Mouse (Mus musculus): Measurements from ENCODE around the gene Serping1. TPM values are rescaled to one million over a fixed set of nuclear protein-coding genes. Genes with fewer than 3 reads are reported as not detected.
"Not testable (repeated sequence)": the region's sequence is repeated elsewhere in the genome, so short reads cannot be mapped to it uniquely, and the experiment has no call there.

Serping1 gene
- polyA plus RNA-seq, 1 experiment from 2014 or later: 49.4 TPM

DNA sequence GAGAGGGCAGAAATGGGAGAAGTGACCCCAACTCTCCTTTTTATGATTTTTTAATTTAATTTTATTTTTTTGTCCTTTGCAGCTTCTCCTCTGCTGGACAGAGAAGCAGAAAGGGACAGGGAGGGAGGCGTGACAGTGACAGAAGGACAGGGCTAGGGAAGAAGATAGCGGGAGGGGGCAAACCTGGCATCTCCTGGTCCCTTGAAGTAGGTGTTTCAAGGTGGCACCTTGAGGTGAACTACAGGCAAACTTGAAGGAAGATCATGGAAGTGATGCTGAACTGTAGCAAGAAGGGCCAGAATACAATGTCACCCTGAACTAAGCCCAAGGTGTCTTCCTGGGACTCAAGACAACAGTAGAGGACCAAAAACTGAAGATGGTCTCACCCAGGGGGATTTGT is 40.3 kb downstream of the Serping1 start:
- H3K4me3 ChIP-seq (ENCODE audit: low read depth, low read length): peak overlapping the region; percentile 27; the same call in 1 of the 2 replicates
- 0 out of 2 replicates have a peak, but pooled peaks cover 5% of the 10 kb centered on the region for H3K4me1 ChIP-seq (replicated peaks; ENCODE audit: control insufficient read depth, insufficient read depth, low read length)
- TF ChIP-seq CTCF (IDR thresholded peaks at IDR 0.05; ENCODE audit: low read depth): no peak
- H3K27ac ChIP-seq (ENCODE audit: low read depth, low read length): no peak overlapping the region
- H3K27me3 ChIP-seq (replicated peaks; ENCODE audit: control insufficient read depth, insufficient read depth, low read length): peaks cover 24% of the 10 kb centered on the region
- ATAC-seq: no peak
- no peaks in the 10 kb centered on the region for H3K9me3 ChIP-seq (ENCODE audit: control insufficient read depth)
- H3K36me3 ChIP-seq (ENCODE audit: control insufficient read depth, insufficient read depth): no peaks in the 10 kb centered on the region
- WGBS: 2% methylated on average over 2 of the region's 2 CpGs
- H3K9ac ChIP-seq (ENCODE audit: low read depth, low read length): no peak overlapping the region
- H3K4me2 ChIP-seq (replicated peaks; ENCODE audit: low read depth): peak overlapping the region; percentile 56

- Histone ChIP-seq H3K9ac (ENCODE audit: low read depth, low read length) (no peak overlapping the region), H3K27me3 (replicated peaks; ENCODE audit: control insufficient read depth, insufficient read depth, low read length) (peaks cover 24% of the 10 kb centered on the region), H3K4me2 (replicated peaks; ENCODE audit: low read depth) (peak overlapping the region; percentile 56), H3K4me3 (ENCODE audit: low read depth, low read length) (peak overlapping the region; percentile 27), H3K36me3 (ENCODE audit: control insufficient read depth, insufficient read depth) (no peaks in the 10 kb centered on the region), H3K27ac (ENCODE audit: low read depth, low read length) (no peak overlapping the region), H3K4me1 (replicated peaks; ENCODE audit: control insufficient read depth, insufficient read depth, low read length) (0 out of 2 replicates have a peak, but pooled peaks cover 5% of the 10 kb centered on the region), H3K9me3 (ENCODE audit: control insufficient read depth) (no peaks in the 10 kb centered on the region)
- no peak for ATAC-seq
- TF ChIP-seq CTCF (IDR thresholded peaks at IDR 0.05; ENCODE audit: low read depth): no peak
- 1% methylated on average over 11 of the region's 11 CpGs for WGBS
Measured at GRCm38 (mm10) chr2:84734351-84734864, 40.8 kb downstream of the Serping1 start.

DNA sequence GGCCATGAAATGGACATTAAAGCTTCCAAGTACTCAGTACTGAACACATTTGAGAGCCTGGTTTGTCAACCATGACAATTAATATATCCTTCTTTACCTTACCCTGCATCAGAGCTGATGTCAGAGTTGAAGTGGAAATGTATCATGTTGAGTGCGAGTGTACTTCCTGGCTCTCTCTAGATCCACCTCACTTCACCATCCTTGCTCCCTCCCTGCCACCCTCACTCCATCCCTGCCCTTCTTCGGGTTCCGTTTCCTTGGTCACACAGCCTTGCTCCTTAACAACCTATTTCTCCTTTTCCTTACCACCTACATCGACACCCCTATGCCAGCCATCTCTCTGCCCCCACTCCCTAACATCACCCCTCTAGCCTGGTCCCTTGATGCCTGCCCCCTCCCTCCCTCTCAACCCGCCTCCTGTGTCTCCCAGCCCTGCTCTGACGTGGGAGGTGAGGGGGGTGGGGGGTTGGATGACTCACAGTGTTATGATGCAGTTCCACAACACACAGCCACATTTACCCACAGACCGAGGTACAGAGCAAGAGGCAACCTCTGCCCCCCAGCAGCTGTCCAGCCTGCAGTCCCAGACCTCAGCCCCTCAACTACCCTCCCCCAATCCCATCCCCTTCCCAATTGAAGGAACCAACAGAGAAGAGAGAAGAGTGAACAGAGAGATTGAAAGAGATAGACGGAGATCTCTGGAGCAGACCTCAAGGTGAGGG is 41.5 kb downstream of the Serping1 start, which contains the start of gene Ypel4:
TSS of gene Ypel4 (plus strand) at position 480 of the 722 bp plus-strand sequence.
- no peak within 1 kb of the TSS for H3K27ac ChIP-seq (ENCODE audit: low read depth, low read length)

DNA sequence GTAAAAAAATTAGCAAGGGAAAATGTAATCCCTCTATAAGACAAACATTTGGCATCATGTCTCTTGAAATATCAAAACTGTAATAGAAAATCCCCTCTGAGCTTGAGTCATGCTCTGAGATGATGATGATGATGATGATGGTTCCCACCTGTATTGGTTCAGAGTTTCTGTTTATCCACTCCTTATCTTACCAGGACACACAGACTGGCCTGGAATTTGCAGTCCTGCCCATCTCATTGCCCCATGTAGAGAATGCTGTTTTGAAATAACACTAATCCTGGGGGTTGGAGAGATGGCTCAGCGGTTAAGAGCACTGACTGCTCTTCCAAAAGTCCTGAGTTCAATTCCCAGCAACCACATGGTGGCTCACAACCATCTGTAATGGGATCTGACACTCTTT is 42.9 kb downstream of the Serping1 start:
- H3K4me3 ChIP-seq (ENCODE audit: low read depth, low read length): no peak overlapping the region
- peaks cover 23% of the 10 kb centered on the region for H3K27me3 ChIP-seq (replicated peaks; ENCODE audit: control insufficient read depth, insufficient read depth, low read length)
- no peak for TF ChIP-seq CTCF (IDR thresholded peaks at IDR 0.05; ENCODE audit: low read depth)
- H3K36me3 ChIP-seq (ENCODE audit: control insufficient read depth, insufficient read depth): no peaks in the 10 kb centered on the region
- WGBS: 71% methylated on average over 1 of the region's 1 CpGs
- no peaks in the 10 kb centered on the region for H3K9me3 ChIP-seq (ENCODE audit: control insufficient read depth)
- no peak overlapping the region for H3K4me2 ChIP-seq (replicated peaks; ENCODE audit: low read depth)
- no peak overlapping the region for H3K9ac ChIP-seq (ENCODE audit: low read depth, low read length)
- 0 out of 2 replicates have a peak, but pooled peaks cover 3% of the 10 kb centered on the region for H3K4me1 ChIP-seq (replicated peaks; ENCODE audit: control insufficient read depth, insufficient read depth, low read length)
- no peak for ATAC-seq
- H3K27ac ChIP-seq (ENCODE audit: low read depth, low read length): no peak overlapping the region

More for the DNA sequence above, 41.5 kb downstream of the Serping1 start, which contains the start of gene Ypel4:
- no peak for TF ChIP-seq CTCF (IDR thresholded peaks at IDR 0.05; ENCODE audit: low read depth)
- peak within 1 kb of the TSS; percentile 56 for H3K4me2 ChIP-seq (replicated peaks; ENCODE audit: low read depth)
- ATAC-seq: no peak
- H3K9ac ChIP-seq (ENCODE audit: low read depth, low read length): no peak within 1 kb of the TSS
- H3K4me3 ChIP-seq (ENCODE audit: low read depth, low read length): peak within 1 kb of the TSS; percentile 27
- 0 out of 2 replicates have a peak, but pooled peaks cover 5% of the 10 kb centered on the region for H3K4me1 ChIP-seq (replicated peaks; ENCODE audit: control insufficient read depth, insufficient read depth, low read length)
- no peaks in the 10 kb centered on the region for H3K36me3 ChIP-seq (ENCODE audit: control insufficient read depth, insufficient read depth)
- 3% methylated on average over 8 of the region's 8 CpGs for WGBS
- H3K27me3 ChIP-seq (replicated peaks; ENCODE audit: control insufficient read depth, insufficient read depth, low read length): peaks cover 24% of the 10 kb centered on the region
- H3K9me3 ChIP-seq (ENCODE audit: control insufficient read depth): no peaks in the 10 kb centered on the region

GRCm38 (mm10) chr2:84731206-84731605 is 44.0 kb downstream of the Serping1 start:
- no peak overlapping the region for H3K4me2 ChIP-seq (replicated peaks; ENCODE audit: low read depth)
- no peaks in the 10 kb centered on the region for H3K9me3 ChIP-seq (ENCODE audit: control insufficient read depth)
- TF ChIP-seq CTCF (IDR thresholded peaks at IDR 0.05; ENCODE audit: low read depth): no peak
- H3K4me1 ChIP-seq (replicated peaks; ENCODE audit: control insufficient read depth, insufficient read depth, low read length): 0 out of 2 replicates have a peak, but pooled peaks cover 1% of the 10 kb centered on the region
- peaks cover 13% of the 10 kb centered on the region for H3K27me3 ChIP-seq (replicated peaks; ENCODE audit: control insufficient read depth, insufficient read depth, low read length)
- no peak for ATAC-seq
- 85% methylated on average over 3 of the region's 3 CpGs for WGBS
- no peak overlapping the region for H3K9ac ChIP-seq (ENCODE audit: low read depth, low read length)
- H3K4me3 ChIP-seq (ENCODE audit: low read depth, low read length): no peak overlapping the region
- no peaks in the 10 kb centered on the region for H3K36me3 ChIP-seq (ENCODE audit: control insufficient read depth, insufficient read depth)
- H3K27ac ChIP-seq (ENCODE audit: low read depth, low read length): no peak overlapping the region

DNA sequence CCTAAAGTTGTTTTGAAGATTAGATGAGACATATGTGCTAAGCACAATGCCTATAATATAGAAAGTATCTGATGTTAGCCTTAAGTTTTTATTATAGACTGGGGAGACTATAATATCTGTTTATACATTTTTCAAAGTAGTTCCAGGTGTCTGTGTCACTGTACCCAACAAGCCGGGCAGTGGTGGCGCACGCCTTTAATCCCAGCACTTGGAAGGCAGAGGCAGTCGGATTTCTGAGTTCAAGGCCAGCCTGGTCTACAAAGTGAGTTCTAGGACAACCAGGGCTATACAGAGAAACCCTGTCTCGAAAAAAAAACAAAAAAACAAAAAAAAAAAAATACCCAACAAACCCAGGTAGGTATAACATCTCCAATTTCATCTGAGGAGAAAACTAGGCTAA is 47.1 kb downstream of the Serping1 start:
- not testable (repeated sequence) for ATAC-seq; H3K4me1 ChIP-seq (replicated peaks; ENCODE audit: control insufficient read depth, insufficient read depth, low read length); H3K9me3 ChIP-seq (ENCODE audit: control insufficient read depth); H3K27me3 ChIP-seq (replicated peaks; ENCODE audit: control insufficient read depth, insufficient read depth, low read length); H3K9ac ChIP-seq (ENCODE audit: low read depth, low read length); H3K27ac ChIP-seq (ENCODE audit: low read depth, low read length)
- WGBS: 86% methylated on average over 5 of the region's 5 CpGs
- Histone ChIP-seq H3K4me3 (ENCODE audit: low read depth, low read length) (peak overlapping the region; percentile 57; the same call in 1 of the 2 replicates), H3K36me3 (ENCODE audit: control insufficient read depth, insufficient read depth) (peaks cover 19% of the 10 kb centered on the region; the same call in 1 of the 2 replicates), H3K4me2 (replicated peaks; ENCODE audit: low read depth) (peak overlapping the region; percentile 83; the same call in 1 of the 2 replicates)

Measured in intestine, postnatal 0 days (tissue).